Mouse (Mus musculus): ENCODE data around the gene Ddx47.
A peak's percentile ranks its signal among the peaks of the same experiment; 100 is the strongest.

- TF ChIP-seq POLR2A (IDR thresholded peaks at IDR 0.05; ENCODE audit: low read depth, low read length) (0 out of 2 replicates have a peak, but pooled peaks have one; percentile 11), CTCF (IDR thresholded peaks at IDR 0.05; ENCODE audit: extremely low read depth, insufficient read length, insufficient replicate concordance, low read depth, low read length) (no peak)
These were observed 37.5 kb downstream of the Ddx47 start for GRCm38 (mm10) chr6:135048956-135049355.

Measured in small intestine, adult 2 months (tissue).